Mouse (Mus musculus): ENCODE data around the gene Trim14. TPM values are rescaled to one million over a fixed set of nuclear protein-coding genes. Genes with fewer than 3 reads are reported as not detected.

The Trim14 gene
- 2.7 and 4.4 TPM in 2 replicates for polyA plus RNA-seq (2012; rRNA removed)

GRCm38 (mm10) chr4:46535840-46536361 lies at the start of gene Trim14:
Gene Trim14 (minus strand): TSS chr4:46536141.

GRCm38 (mm10) chr4:46489028-46489925 lies 46.7 kb downstream of the Trim14 start, which contains the start of gene Nans:
Gene Nans (plus strand): TSS chr4:46489248.

GRCm38 (mm10) chr4:46450519-46451131 lies 85.3 kb downstream of the Trim14 start, which contains the start of gene Anp32b:
Gene Anp32b (plus strand): TSS chr4:46450902.

Other genes starting within 250 kb of the Trim14 start
- gene Foxe1, start 192.5 kb downstream of the Trim14 start, polyA plus RNA-seq (2012; rRNA removed) = 1.1 and 1.6 TPM in 2 replicates
- 1.2 and 1.5 TPM in 2 replicates for gene Trmo, start 146.7 kb downstream of the Trim14 start, polyA plus RNA-seq (2012; rRNA removed)
- not detected in 2 replicates for gene Hemgn, start 122.6 kb downstream of the Trim14 start, polyA plus RNA-seq (2012; rRNA removed)
- 9.0 and 18.2 TPM in 2 replicates for gene Anp32b, start 85.2 kb downstream of the Trim14 start, polyA plus RNA-seq (2012; rRNA removed)
- 14.0 and 14.8 TPM in 2 replicates for gene Nans, start 46.9 kb downstream of the Trim14 start, polyA plus RNA-seq (2012; rRNA removed)
- 51.1 and 56.0 TPM in 2 replicates for gene Coro2a, start 66.1 kb upstream of the Trim14 start, polyA plus RNA-seq (2012; rRNA removed)
- gene Tbc1d2, start 114.1 kb upstream of the Trim14 start, polyA plus RNA-seq (2012; rRNA removed) = 7.0 and 8.0 TPM in 2 replicates

All from stomach, adult 2 months (tissue).